Mouse (Mus musculus) heart, embryonic 16.5 days (tissue): Measurements from ENCODE around the gene Mmp10. TPM values are rescaled to one million over a fixed set of nuclear protein-coding genes. Genes with fewer than 3 reads are reported as not detected.

ENCODE experiments used
- ATAC-seq: fragments of 200-750 bp; cut with Nextera tagmentation; replicated peaks from 2 replicates; pipeline ENCODE4 v1.8.0; 2017; ENCODE audit warnings: moderate number of reproducible peaks; ENCODE audit not compliant: insufficient read depth, low FRiP score; ENCODE audit errors: extremely low read depth
- H3K27ac ChIP-seq: fragments of 300-500 bp; sonication (generic); 2 replicates; pipeline ENCODE4 v1.5.1; 2014; ENCODE audit warnings: mild to moderate bottlenecking, low read length, control low read depth, moderate library complexity
- H3K27me3 ChIP-seq: fragments of 300-500 bp; sonication (generic); 2 replicates; pipeline ENCODE4 v1.6.1; 2014; ENCODE audit warnings: low read length, mixed read lengths; ENCODE audit not compliant: control insufficient read depth, insufficient read depth
- H3K36me3 ChIP-seq: fragments of 300-500 bp; sonication (generic); 2 replicates; pipeline ENCODE4 v1.6.1; 2014; ENCODE audit not compliant: control insufficient read depth, insufficient read depth
- H3K4me1 ChIP-seq: fragments of 300-500 bp; sonication (generic); 2 replicates; pipeline ENCODE4 v1.6.1; 2014; ENCODE audit warnings: low read length, mixed read lengths; ENCODE audit not compliant: control insufficient read depth, insufficient read depth
- H3K4me2 ChIP-seq: fragments of 300-500 bp; sonication (generic); 2 replicates; pipeline ENCODE4 v1.6.1; 2014; ENCODE audit warnings: low read depth, mild to moderate bottlenecking, control low read depth, low read length
- H3K4me3 ChIP-seq: fragments of 300-500 bp; sonication (generic); 2 replicates; pipeline ENCODE4 v1.5.1; 2014; ENCODE audit warnings: mild to moderate bottlenecking, control low read depth, low read length
- H3K9ac ChIP-seq: fragments of 300-500 bp; sonication (generic); 2 replicates; pipeline ENCODE4 v1.6.1; 2014; ENCODE audit warnings: low read length, control low read depth
- H3K9me3 ChIP-seq: fragments of 300-500 bp; sonication (generic); replicated peaks from 2 replicates; pipeline ENCODE4 v1.6.1; 2016; ENCODE audit warnings: low read length; ENCODE audit not compliant: control insufficient read depth
- WGBS: fragments of 180-500 bp; shearing (Covaris S2); extraction: QIAGEN DNeasy Blood & Tissue Kit; methylation state at CpG from one replicate; pipeline ENCODE4 v1.1.7; 2014; 5-methylcytosine and 5-hydroxymethylcytosine counted together
- polyA plus RNA-seq: library from polyadenylated mRNA; unstranded; fragments of >200 nt; fragmentation: Nextera tagmentation; extraction: Ambion mirVana; gene quantifications from 2 replicates; pipeline ENCODE4 v1.2.1, GENCODE M21; 2015

Mmp10 gene
- polyA plus RNA-seq, 1 experiment from 2014 or later, result not detected

GRCm38 (mm10) chr9:7526255-7526940, 24.2 kb downstream of the Mmp10 start:
- Histone ChIP-seq H3K4me1 (no peaks in the 10 kb centered on the region), H3K27ac (no peak overlapping the region), H3K36me3 (no peaks in the 10 kb centered on the region), H3K27me3 (no peaks in the 10 kb centered on the region), H3K9me3 (no peaks in the 10 kb centered on the region), H3K4me3 (no peak overlapping the region), H3K9ac (no peak overlapping the region), H3K4me2 (no peak overlapping the region)
- no peak for ATAC-seq
- WGBS, result 67% methylated on average over 4 of the region's 4 CpGs

DNA sequence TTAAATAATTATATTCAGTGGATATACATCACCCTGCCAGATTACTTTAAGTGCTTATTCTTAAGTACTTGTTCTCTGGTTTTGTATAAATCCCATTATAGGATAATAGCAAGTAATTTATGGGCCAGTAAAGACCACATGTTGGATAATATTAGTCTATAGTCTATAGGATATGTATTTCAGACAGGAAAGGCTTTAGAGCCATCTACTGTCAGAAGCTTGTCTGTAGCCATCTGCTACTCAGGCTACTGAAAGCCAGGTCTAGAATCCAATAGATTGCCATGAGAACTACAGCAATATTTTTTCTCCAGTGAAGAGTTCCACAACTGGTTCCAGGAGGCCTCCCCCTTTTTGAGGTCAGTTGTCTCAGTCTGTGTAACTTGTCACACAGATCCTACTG, 40.6 kb downstream of the Mmp10 start:
- no peak overlapping the region for H3K9ac ChIP-seq
- H3K27me3 ChIP-seq, result no peaks in the 10 kb centered on the region
- no peaks in the 10 kb centered on the region for H3K4me1 ChIP-seq
- no peak overlapping the region for H3K4me2 ChIP-seq
- H3K9me3 ChIP-seq, result no peaks in the 10 kb centered on the region
- no peak overlapping the region for H3K4me3 ChIP-seq
- no peaks in the 10 kb centered on the region for H3K36me3 ChIP-seq
- H3K27ac ChIP-seq, result no peak overlapping the region
- no peak for ATAC-seq

- no peak for ATAC-seq
- Histone ChIP-seq H3K9ac (no peak overlapping the region), H3K27ac (no peak overlapping the region)
These were observed 42.8 kb downstream of the Mmp10 start for GRCm38 (mm10) chr9:7544923-7545457.

DNA sequence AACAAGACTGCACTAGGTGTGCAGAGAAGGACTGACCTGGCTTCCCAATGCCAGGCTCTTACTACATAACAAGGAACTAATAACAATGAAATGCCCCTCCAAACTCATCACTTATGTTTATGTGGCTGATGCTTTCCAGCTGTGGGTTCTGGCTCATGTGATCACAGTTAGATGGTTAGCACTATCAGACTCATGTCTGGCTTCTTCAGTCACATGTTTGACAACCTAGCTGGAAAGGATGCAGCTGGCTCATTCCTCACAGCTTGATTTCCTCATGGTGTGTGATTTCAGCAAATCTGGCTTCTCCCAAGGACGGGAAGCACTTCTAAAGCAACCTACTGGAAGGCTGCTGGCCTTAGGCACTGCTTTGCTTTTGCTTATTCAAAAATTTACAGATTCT, 43.3 kb downstream of the Mmp10 start:
- peak; percentile 72 for ATAC-seq

More at GRCm38 (mm10) chr9:7544923-7545457, 42.8 kb downstream of the Mmp10 start:
- Histone ChIP-seq H3K36me3 (no peaks in the 10 kb centered on the region), H3K27me3 (no peaks in the 10 kb centered on the region), H3K9me3 (no peaks in the 10 kb centered on the region), H3K4me1 (no peaks in the 10 kb centered on the region), H3K4me3 (no peak overlapping the region), H3K4me2 (no peak overlapping the region)
- WGBS, result 54% methylated on average over 1 of the region's 1 CpGs

GRCm38 (mm10) chr9:7545920-7546319, 43.8 kb downstream of the Mmp10 start:
- no peak for ATAC-seq
- Histone ChIP-seq H3K36me3 (no peaks in the 10 kb centered on the region), H3K4me1 (no peaks in the 10 kb centered on the region), H3K4me3 (no peak overlapping the region), H3K9ac (no peak overlapping the region), H3K4me2 (no peak overlapping the region), H3K9me3 (no peaks in the 10 kb centered on the region), H3K27me3 (no peaks in the 10 kb centered on the region), H3K27ac (peak overlapping the region; percentile 39; the same call in 1 of the 2 replicates)
- WGBS, result 65% methylated on average over 7 of the region's 7 CpGs

More for the DNA sequence above, 43.3 kb downstream of the Mmp10 start:
- no peaks in the 10 kb centered on the region for H3K36me3 ChIP-seq
- no peak overlapping the region for H3K4me2 ChIP-seq
- no peak overlapping the region for H3K9ac ChIP-seq
- no peaks in the 10 kb centered on the region for H3K27me3 ChIP-seq
- 32% methylated on average over 1 of the region's 1 CpGs for whole genome bisulfite sequencing
- H3K4me1 ChIP-seq, result no peaks in the 10 kb centered on the region
- H3K9me3 ChIP-seq, result no peaks in the 10 kb centered on the region
- H3K27ac ChIP-seq, result no peak overlapping the region
- H3K4me3 ChIP-seq, result no peak overlapping the region

DNA sequence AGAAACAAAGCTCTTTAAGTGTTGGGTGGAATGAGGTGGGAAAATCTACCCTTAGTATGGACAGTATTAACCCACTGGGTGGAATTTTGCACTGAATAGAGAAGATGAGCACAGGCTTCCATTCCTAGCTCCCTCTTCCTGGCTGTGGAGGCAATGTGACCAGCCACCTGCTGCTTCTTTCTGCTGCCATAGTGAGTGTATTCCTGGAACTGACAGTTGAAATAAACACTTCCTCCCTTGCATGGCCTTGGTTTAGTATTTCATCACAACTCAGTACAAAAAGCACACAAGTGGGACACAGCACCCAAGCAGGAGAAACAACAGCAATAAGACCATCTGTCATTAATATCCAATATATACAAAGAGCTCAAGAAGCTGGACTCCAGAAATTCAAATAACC, 49.8 kb downstream of the Mmp10 start:
- Histone ChIP-seq H3K36me3 (no peaks in the 10 kb centered on the region), H3K4me3 (no peak overlapping the region), H3K9me3 (no peaks in the 10 kb centered on the region), H3K4me2 (no peak overlapping the region), H3K4me1 (no peaks in the 10 kb centered on the region), H3K9ac (no peak overlapping the region), H3K27me3 (no peaks in the 10 kb centered on the region), H3K27ac (no peak overlapping the region)
- no peak for ATAC-seq

GRCm38 (mm10) chr9:7553536-7553935, 51.4 kb downstream of the Mmp10 start:
- Histone ChIP-seq H3K9me3 (no peaks in the 10 kb centered on the region), H3K4me3 (no peak overlapping the region), H3K36me3 (no peaks in the 10 kb centered on the region), H3K9ac (no peak overlapping the region), H3K27me3 (no peaks in the 10 kb centered on the region), H3K27ac (no peak overlapping the region), H3K4me2 (no peak overlapping the region), H3K4me1 (no peaks in the 10 kb centered on the region)
- no peak for ATAC-seq
- 69% methylated on average over 3 of the region's 3 CpGs for WGBS

- Histone ChIP-seq H3K9ac (no peak overlapping the region), H3K4me2 (no peak overlapping the region), H3K4me3 (no peak overlapping the region), H3K27ac (no peak overlapping the region), H3K9me3 (no peaks in the 10 kb centered on the region), H3K27me3 (no peaks in the 10 kb centered on the region), H3K36me3 (no peaks in the 10 kb centered on the region), H3K4me1 (no peaks in the 10 kb centered on the region)
- no peak for ATAC-seq
- 41% methylated on average over 3 of the region's 3 CpGs for WGBS
These were observed 52.2 kb downstream of the Mmp10 start for GRCm38 (mm10) chr9:7554382-7554781.

GRCm38 (mm10) chr9:7558221-7559017, 56.3 kb downstream of the Mmp10 start, which contains the start of gene Mmp8:
TSS of gene Mmp8 (plus strand) at chr9:7558456.
- Histone ChIP-seq H3K4me1 (no peaks in the 10 kb centered on the region), H3K27ac (no peak within 1 kb of the TSS), H3K9me3 (no peaks in the 10 kb centered on the region), H3K4me3 (no peak within 1 kb of the TSS), H3K4me2 (no peak within 1 kb of the TSS), H3K36me3 (no peaks in the 10 kb centered on the region), H3K9ac (no peak within 1 kb of the TSS), H3K27me3 (no peaks in the 10 kb centered on the region)
- no peak for ATAC-seq
- WGBS, result 72% methylated on average over 8 of the region's 8 CpGs
